Mouse (Mus musculus) neutrophil, adult 59 days (primary cell): ENCODE results near the gene Hint1. TPM values are rescaled to one million over a fixed set of nuclear protein-coding genes. Genes with fewer than 3 reads are reported as not detected.

ENCODE experiments used
- total RNA-seq, 2 experiments: library from RNA; stranded (reverse); gene quantifications; 1 replicate in 1 of 2; 2 replicates in 1 of 2; pipeline ENCODE4 v1.2.4; 2023

The Hint1 gene
- total RNA-seq = 100 to 1,000 TPM; 102 to 131 TPM

DNA sequence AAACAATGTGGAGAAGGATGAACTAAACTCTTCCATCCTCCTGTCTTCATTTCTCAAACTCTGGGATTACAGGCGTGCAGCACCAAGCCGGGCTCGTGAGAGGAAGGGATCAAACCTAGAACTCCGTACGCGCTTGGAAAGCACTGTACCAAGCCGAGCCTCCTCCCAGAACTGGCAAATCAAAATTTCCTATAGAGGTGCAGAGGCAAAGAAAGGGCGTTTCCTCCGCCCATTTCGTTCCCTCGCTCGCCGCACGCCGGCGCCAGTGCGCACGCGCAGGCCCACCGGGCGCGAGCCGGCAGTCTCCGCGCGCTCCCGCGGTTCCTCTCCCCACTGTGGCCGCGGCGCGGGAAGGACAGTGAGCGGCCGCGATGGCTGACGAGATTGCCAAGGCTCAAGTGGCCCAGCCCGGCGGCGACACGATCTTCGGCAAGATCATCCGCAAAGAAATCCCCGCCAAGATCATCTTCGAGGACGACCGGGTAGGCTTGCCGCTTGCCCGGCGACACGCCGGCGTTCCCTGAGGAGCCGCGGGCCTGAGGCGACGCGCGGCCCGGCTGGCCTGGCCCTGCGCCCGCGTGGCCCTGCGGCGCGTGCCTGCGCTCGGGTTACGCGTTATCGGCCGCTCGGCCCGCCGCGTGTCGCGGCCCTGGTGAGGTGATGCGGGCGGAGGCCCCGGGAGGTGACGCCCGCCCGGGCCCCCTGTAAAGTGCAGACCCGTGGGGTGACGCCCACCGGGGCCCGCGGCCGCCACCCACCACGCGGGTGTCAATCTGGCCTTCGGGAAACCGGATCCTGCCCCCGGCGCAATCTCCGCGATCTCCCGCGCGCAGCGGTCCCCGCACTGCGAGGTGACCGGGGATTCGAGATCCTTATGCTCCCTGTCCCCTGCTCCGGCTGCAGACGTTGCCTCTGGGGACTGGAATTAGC lies at the start of gene Hint1:
Hint1 (plus strand) TSS at position 265 of the 930 bp plus-strand sequence.

DNA sequence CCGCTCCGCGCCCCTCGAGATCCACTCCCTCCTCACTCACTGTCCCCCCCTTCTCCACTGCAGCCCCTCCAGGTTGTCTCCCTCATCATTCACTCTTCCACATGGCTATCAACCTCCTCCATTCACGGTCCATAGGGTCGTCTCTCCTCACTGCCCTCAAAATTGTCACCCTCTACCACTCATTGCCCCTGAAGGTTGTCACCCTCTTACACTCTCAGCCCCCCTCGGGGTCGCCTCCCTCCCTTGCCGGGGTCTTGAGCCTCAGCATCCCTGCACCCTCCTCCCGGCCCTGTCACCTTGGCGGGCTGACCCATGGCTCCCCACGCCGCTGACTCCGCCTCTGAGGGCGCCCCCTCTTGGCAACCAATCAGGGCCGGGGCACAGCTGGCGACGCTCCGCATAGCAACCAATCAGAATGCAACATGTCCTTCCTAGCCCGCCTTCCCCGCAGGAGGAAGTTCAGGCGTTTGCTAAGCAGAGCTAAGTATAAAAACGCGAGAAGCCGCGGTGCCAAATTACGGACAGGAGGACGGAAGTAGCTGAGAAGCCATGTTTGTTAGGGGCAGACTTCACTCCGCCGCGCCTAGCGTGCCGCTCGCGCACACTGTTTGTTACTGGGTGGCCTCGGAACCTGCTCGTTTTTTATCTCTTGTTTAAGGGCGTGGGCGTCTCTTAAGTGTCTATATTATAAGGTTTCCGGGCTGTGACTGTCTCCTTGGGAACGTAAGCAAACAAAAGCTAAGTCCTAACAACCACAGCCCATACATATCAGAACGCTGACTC lies 5.7 kb upstream of the Hint1 start, which contains the start of gene Lyrm7:
Lyrm7 (minus strand) TSS at position 661 of the 783 bp plus-strand sequence.

DNA sequence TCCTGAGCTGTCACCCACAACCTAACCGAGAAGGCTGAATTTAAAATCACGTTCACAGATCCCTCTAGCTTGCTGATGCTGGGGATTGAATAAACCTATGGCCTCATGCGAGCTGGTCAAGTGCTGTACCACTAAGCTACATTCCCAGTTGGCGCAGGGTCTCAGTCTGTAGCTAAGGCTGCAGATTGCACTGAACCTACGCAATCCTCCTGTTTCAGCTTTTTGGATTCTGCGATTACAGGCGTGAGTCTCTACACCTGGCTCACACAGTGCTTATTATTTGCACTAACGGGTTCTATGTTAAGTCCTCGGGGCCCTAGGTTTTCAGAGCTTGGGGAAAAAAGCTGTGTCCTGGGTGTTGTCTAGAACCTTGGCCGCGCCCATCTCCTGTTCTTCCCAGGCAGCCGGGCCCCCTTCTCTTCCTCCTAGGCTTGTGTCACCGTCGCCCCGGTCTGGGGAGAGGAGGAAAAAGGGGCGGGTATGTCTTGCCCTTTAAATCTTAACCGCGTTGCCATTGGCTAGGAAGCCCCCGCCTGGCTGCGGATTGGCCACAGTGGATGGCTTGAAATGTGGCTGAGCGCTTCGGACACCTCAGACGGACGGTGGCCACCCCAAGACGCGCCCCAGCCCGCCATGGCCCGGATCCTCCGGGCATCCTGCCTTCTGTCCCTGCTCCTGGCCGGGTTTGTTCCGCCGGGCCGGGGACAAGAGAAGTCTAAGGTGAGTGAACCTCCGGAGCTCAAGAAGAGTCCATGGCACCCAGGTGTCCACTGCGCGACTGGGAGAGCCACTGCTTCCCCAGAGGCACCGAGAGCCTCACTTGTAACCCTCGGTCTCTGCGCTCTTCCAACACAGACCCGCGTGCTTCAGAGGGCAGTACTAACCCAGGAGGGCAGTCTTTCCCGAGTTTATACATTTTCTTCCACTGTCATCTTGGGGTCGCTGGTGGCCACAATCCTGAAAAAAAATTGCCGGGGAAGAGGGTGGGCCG lies 36.4 kb downstream of the Hint1 start, which contains the start of gene Gpx3:
Gpx3 (plus strand) TSS at position 121 of the 991 bp plus-strand sequence.

Other genes with a start within 250 kb of the Hint1 start
- gene Cdc42se2, start 78.7 kb upstream of the Hint1 start, total RNA-seq = 10 to 100 TPM; 52.5 to 65.1 TPM
- gene Lyrm7, start 5.5 kb upstream of the Hint1 start, total RNA-seq = 1 to 10 TPM; 1.9 to 8.5 TPM
- gene Gpx3, start 36.1 kb downstream of the Hint1 start, total RNA-seq = 1 to 10 TPM; 9.2 to 9.6 TPM
- gene Tnip1, start 96.5 kb downstream of the Hint1 start, total RNA-seq = 10 to 100 TPM; 70.8 to 72.4 TPM
- gene Anxa6, start 167.1 kb downstream of the Hint1 start, total RNA-seq = 100 to 1,000 TPM; 104 to 111 TPM
- gene Ccdc69, start 211.7 kb downstream of the Hint1 start, total RNA-seq = 1 to 10 TPM; 6.8 to 9.9 TPM
- 100 to 1,000 TPM in 1 of 2 experiments, 10 to 100 TPM in 1; 99.4 to 129 TPM for gene Gm2a, start 231.7 kb downstream of the Hint1 start, total RNA-seq